Mouse (Mus musculus): ENCODE measurements around the gene Pmch.

The Pmch gene

GRCm38 (mm10) chr10:88090772-88091171, at the start of gene Pmch:
Pmch (plus strand) TSS chr10:88091072.
- no peak for DNase-seq

- no peak for DNase-seq
Observed at GRCm38 (mm10) chr10:88044297-88044696, 46.6 kb upstream of the Pmch start.

- DNase-seq, result peak; percentile 7 to 15
Observed at GRCm38 (mm10) chr10:88046098-88046771, 44.6 kb upstream of the Pmch start.

DNA sequence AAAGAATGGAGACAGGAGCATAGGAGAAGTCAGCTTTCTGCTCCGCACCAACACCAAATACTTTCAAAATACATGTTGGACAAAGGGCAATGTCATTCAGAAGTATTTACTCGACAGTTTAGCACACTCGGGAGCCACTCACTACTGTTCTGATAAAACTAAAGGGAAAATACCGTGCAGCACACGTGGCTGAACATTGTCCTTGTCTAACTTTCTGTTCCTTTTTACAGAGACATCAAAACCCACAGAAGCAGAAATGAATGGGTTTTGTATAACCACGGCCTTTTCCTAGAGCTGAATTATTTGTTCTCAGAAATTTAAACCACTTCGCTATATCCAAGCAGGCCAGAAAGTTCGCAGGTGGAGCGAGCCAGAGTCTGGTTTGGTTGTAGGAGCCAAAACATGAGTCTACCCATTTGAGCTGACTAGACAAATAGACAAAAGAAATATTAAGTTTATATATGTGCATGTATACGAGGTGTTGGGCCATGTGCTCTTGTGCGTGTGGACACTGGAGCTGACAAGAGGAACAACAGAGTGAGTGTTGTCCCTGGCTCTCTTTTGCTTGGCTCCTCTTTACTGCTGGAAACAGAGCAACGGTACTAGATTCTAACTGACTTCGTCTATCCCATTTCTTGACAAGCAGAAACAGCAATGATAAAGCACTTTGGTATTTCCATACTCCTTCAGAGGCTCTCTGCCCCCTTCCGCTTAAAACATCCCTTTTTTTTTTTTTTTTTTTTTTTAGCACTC, 36.5 kb upstream of the Pmch start:
- DNase-seq, result no peak

- no peak for DNase-seq
Observed at GRCm38 (mm10) chr10:88056950-88057649, 33.8 kb upstream of the Pmch start.

GRCm38 (mm10) chr10:88063436-88063835, 27.4 kb upstream of the Pmch start:
- DNase-seq, result no peak

DNA sequence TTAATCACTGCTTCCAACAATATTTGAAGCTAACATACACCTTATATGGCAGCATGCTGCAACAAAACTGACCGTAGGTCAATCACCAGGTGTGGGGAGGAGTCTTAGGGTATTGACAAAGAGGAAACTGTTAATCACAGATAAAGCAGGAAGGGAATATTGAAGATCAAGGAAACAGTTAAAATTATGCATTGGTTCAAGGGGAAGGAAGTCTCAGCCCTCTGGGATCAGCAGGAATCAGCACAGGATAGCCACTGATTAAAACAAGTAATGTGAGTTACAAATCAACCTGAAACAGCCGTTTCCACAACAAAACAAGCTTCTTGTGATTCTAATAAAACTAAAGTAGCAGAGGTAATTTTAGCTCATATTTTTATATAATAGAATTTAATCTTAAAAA, 26.0 kb upstream of the Pmch start:
- DNase-seq, result no peak

- DNase-seq, result no peak
Observed at GRCm38 (mm10) chr10:88067377-88067776, 23.5 kb upstream of the Pmch start.

DNA sequence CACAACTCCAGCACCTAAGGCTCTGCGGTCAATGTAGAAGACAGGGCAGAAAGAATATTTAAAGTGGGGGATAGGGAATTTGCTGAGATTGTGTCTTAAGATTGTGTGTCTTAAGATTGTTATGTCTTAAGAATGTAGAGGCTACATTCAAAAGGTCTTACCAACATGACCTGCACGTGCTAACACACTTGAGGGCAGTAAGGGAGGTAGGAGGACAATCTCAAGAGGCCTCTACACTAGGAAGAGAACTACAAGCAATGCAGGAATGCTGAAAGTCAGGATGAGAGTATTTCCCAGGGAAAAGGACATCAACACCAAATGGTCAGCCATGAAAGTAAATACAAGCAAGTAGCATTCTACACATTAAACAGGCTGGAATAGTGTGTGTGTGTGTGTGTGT, 15.3 kb downstream of the Pmch start:
- no peak for DNase-seq

DNA sequence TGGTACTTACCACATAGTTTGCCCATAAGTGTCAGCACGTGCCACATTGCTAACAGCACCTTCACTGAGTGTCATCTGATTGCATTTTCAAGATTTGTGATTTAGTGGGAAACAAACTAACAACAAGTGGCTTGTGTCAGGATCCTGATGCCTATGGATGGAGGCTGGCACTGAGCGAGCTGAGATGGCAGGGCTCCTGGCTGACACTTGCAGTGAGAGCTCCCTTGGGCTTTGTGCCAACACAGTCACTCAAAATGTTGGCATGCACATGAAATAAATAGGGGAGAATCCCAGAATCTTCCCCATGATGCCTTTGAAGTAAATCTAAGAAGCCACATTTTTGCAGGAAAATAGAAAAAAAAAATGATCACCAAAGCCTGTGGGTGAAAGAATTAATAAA, 22.4 kb downstream of the Pmch start:
- DNase-seq, result no peak

GRCm38 (mm10) chr10:88119721-88120120, 28.8 kb downstream of the Pmch start:
- DNase-seq, result no peak

DNA sequence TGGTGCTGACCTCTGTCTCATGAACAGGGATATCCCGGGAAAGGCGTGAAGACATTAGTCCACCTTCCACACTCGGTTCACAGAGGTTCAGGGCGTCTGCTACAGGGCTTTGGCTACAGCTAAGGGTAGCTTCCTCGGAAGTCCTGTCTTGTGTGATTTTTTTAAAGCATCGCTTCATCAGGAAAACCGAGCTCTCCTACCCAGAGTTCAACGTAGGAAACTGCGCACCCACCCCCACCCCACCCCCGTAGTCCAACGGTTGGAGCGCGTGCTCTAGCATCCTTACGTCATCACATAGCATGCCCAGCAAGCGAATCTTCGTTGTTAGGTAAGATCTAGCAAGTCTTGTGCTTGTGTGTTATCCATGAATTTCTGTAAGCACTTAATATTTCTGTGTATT, 44.8 kb downstream of the Pmch start:
- DNase-seq, result no peak
